Mouse (Mus musculus): Measurements from ENCODE around the gene Fmnl2.

DNA sequence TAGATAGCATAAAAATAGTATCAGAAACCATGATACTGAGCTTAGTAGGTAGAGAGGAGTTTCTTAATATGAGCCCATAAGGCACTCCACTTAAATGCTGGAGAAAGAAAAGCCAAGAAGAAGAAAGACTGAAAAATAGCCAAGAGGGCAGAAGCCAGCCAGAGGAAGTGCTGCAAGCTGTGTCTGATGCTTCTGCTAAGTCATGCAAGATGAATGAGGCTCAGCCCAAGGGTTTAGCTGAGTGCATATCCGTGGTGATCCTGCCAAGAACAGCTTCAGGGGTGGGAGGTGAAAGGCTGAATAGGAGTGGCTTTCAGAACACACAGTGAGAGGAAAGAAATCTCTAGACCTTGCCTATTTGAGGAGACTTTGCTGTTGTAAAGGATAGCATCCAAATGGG, 212.9 kb downstream of the Fmnl2 start:
- no peak for TF ChIP-seq RCOR1 (conservative IDR thresholded peaks at IDR 0.05; ENCODE audit: low read depth, low read length)
- no peak for TF ChIP-seq EP300 (IDR thresholded peaks at IDR 0.05; ENCODE audit: low read length)

Measured in CH12.LX (cell line).